Mouse (Mus musculus) small intestine, adult 2 months (tissue): Measurements from ENCODE around the gene Tnrc6a.

Source experiments
- CTCF ChIP-seq: fragments of 200-500 bp; IDR thresholded peaks from 2 replicates; pipeline ENCODE4 v1.5.1; 2012; ENCODE audit warnings: low read depth, mild to moderate bottlenecking, control low read depth, inconsistent platforms, low read length, moderate library complexity, mixed read lengths; ENCODE audit not compliant: insufficient replicate concordance, insufficient read length; ENCODE audit errors: extremely low read depth
- POLR2A ChIP-seq: fragments of 200-500 bp; IDR thresholded peaks from 2 replicates; pipeline ENCODE4 v1.6.1; 2012; ENCODE audit warnings: low read depth, mild to moderate bottlenecking, control low read depth, inconsistent platforms, low read length, moderate library complexity

- TF ChIP-seq POLR2A (no peak), CTCF (no peak)
These were observed 71.0 kb downstream of the Tnrc6a start for GRCm38 (mm10) chr7:123194696-123195095.
